Mouse (Mus musculus): ENCODE data around the gene Adcy5. TPM values are rescaled to one million over a fixed set of nuclear protein-coding genes. Genes with fewer than 3 reads are reported as not detected.
A peak's percentile ranks its signal among the peaks of the same experiment; 100 is the strongest.

The Adcy5 gene
- polyA plus RNA-seq, 2 experiments: 2.5 to 10.1 TPM

DNA sequence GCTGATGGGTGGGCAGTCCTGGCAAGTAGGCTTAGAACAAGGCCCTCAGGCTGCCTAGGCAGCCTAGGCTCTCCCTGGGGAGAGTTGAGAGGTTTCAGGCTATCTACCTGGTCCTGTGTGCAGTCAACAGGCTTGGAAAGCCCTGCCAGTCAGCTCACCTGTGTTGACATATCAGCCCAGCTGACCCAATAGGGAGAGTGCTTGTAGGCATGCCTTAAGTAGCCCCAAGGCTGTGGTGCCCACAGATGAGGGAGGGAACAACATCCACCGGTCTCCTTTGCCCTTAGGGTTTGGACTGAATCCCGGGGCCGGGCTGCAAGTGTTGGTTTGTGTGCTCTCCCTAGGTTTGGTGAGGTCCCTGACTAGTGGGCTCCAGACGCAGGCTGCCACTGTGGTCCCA lies 37.8 kb downstream of the Adcy5 start:
- Histone ChIP-seq H3K9me3 (ENCODE audit: control insufficient read depth, low read length) (no peaks in the 10 kb centered on the region), H3K9ac (ENCODE audit: low read depth, low read length, severe bottlenecking) (no peak overlapping the region), H3K27me3 (ENCODE audit: control insufficient read depth, insufficient read depth, low read length) (no peaks in the 10 kb centered on the region), H3K27ac (replicated peaks; ENCODE audit: low read depth, low read length) (no peak overlapping the region), H3K4me2 (replicated peaks; ENCODE audit: low read depth, low read length, severe bottlenecking) (no peak overlapping the region), H3K4me3 (replicated peaks; ENCODE audit: low read length) (no peak overlapping the region), H3K4me1 (ENCODE audit: control insufficient read depth, insufficient read depth, low read length) (peaks cover 11% of the 10 kb centered on the region), H3K36me3 (ENCODE audit: control insufficient read depth, insufficient read depth, low read length) (no peaks in the 10 kb centered on the region)
- ATAC-seq (ENCODE audit: low FRiP score, low read depth) (no peak), DNase-seq (ENCODE audit: low spot score) (no peak)
- WGBS: 71% methylated on average over 4 of the region's 4 CpGs
- TF ChIP-seq POLR2A (IDR thresholded peaks at IDR 0.05; ENCODE audit: borderline replicate concordance, extremely low read depth, insufficient read depth, insufficient read length): no peak

DNA sequence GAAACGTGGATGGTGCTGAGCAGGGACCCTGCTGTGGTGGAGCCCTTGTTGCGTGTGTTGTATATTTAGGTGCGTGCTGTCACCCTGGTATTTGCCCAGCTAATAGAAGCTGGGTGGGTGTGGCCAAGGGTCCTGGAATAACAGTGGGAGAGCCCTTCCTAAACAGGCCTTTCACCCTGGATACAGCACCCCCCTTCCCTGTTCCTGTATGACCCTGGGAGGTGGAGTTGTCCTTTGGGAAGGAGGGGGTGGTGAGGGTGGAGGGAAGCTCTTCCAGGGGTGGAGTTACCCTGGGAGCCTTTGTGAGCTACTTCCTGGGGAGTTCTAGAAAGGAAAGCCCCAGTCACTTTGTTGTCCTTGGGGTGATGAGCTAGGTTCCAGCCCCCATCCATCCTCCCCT lies 38.7 kb downstream of the Adcy5 start:
- H3K27ac ChIP-seq (replicated peaks; ENCODE audit: low read depth, low read length): no peak overlapping the region
- H3K4me2 ChIP-seq (replicated peaks; ENCODE audit: low read depth, low read length, severe bottlenecking): no peak overlapping the region
- TF ChIP-seq POLR2A (IDR thresholded peaks at IDR 0.05; ENCODE audit: borderline replicate concordance, extremely low read depth, insufficient read depth, insufficient read length): no peak
- peaks cover 11% of the 10 kb centered on the region for H3K4me1 ChIP-seq (ENCODE audit: control insufficient read depth, insufficient read depth, low read length)
- no peak for DNase-seq (ENCODE audit: low spot score)
- H3K36me3 ChIP-seq (ENCODE audit: control insufficient read depth, insufficient read depth, low read length): no peaks in the 10 kb centered on the region
- H3K4me3 ChIP-seq (replicated peaks; ENCODE audit: low read length): no peak overlapping the region
- no peaks in the 10 kb centered on the region for H3K27me3 ChIP-seq (ENCODE audit: control insufficient read depth, insufficient read depth, low read length)
- no peaks in the 10 kb centered on the region for H3K9me3 ChIP-seq (ENCODE audit: control insufficient read depth, low read length)
- no peak for ATAC-seq (ENCODE audit: low FRiP score, low read depth)
- H3K9ac ChIP-seq (ENCODE audit: low read depth, low read length, severe bottlenecking): no peak overlapping the region
- WGBS: 60% methylated on average over 3 of the region's 3 CpGs

DNA sequence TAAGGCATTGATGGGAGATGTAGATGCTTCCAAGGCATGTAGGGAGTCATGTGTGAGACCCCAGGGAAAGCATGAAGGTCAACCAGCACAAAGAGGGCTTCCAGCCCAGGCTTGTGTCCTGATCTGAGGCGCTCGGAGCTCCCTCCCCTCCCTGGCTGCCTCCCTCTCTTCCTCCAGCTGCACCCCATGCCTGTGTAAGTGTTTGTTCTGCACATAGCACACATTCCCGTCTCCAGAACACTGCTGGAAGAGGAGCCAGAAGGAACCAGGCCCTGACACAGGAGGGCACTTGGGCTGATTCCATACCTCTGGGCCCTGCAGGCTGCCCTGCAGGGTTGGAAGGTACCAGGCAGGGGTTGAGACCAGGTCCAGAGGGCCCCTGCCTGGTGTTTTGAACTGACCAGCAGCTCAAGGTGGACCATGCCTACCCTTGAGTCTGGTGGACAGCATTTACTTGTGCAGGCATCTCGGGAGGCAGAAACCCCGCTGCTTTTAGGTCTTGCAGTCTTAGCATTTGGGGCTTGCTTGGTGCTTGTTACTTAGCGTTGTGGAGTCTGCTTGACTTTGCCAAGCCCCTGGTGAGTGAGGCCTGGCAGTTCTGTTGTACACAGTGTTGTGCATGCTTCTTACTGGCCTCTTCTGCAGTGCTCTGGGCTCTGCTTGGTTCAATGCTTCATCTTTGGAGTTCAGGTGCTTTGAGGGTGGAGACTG lies 45.2 kb downstream of the Adcy5 start:
- Histone ChIP-seq H3K9me3 (ENCODE audit: control insufficient read depth, low read length) (no peaks in the 10 kb centered on the region), H3K27ac (replicated peaks; ENCODE audit: low read depth, low read length) (0 out of 2 replicates have a peak overlapping the region, but pooled peaks have one; percentile 33), H3K4me1 (ENCODE audit: control insufficient read depth, insufficient read depth, low read length) (peaks cover 10% of the 10 kb centered on the region; the same call in 1 of the 2 replicates), H3K9ac (ENCODE audit: low read depth, low read length, severe bottlenecking) (no peak overlapping the region), H3K4me2 (replicated peaks; ENCODE audit: low read depth, low read length, severe bottlenecking) (no peak overlapping the region), H3K36me3 (ENCODE audit: control insufficient read depth, insufficient read depth, low read length) (no peaks in the 10 kb centered on the region), H3K4me3 (replicated peaks; ENCODE audit: low read length) (no peak overlapping the region), H3K27me3 (ENCODE audit: control insufficient read depth, insufficient read depth, low read length) (no peaks in the 10 kb centered on the region)
- DNase-seq (ENCODE audit: low spot score): no peak
- WGBS: 62% methylated on average over 6 of the region's 6 CpGs
- no peak for ATAC-seq (ENCODE audit: low FRiP score, low read depth)
- TF ChIP-seq POLR2A (IDR thresholded peaks at IDR 0.05; ENCODE audit: borderline replicate concordance, extremely low read depth, insufficient read depth, insufficient read length): no peak

DNA sequence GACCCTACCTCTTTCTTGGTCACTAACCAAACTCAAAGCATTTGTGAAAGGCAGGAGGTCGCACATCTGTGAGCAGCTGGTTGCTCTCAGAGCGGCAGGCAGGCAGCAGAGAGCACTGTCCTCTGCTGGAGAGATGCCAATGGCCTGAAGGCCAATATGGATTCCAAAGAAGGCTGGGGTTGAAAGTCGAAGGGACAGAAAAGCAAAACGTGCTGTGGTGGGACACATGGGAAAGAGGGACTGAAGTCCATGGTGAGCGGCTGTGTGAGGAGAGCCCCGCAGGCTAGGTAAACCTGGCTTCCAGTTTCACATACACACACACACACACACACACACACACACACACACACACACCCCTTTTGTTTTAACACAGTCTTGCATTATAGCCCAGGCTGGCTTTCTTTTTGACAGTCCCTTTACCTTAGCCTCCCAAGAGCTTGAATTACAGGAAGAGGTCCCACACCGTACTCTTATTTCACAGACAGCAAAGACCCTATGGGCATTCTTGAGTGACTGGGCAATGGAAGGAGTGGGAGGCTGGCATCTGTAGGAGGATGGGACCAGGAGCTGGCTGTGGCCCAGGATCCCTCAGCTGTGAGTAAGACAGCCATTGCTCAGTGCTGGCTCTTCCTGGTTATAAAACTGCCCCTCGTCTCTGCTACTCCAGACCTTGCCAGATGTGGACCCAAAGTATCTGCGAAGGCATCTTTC lies 45.9 kb downstream of the Adcy5 start:
- 61% methylated on average over 9 of the region's 9 CpGs for WGBS

DNA sequence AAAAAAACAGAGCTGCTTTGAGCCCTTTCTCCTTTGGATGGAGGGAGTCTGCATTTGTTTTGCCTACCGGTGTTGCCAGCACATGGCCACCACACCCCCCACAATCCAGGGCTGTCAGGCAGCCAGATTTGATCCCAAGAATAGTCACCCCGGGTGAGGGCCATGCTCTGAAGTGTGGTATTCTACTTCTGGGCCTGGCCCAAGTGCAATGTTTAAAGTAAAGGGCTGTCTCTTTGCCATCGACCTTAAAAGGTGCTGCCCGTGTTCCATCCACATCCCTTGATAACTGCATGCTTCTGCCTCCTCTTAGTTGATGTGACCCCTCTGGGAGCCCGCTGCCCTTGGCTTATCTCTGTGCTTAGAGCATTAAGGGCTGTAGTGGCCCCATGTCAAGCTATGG lies 46.6 kb downstream of the Adcy5 start:
- Histone ChIP-seq H3K27me3 (ENCODE audit: control insufficient read depth, insufficient read depth, low read length) (no peaks in the 10 kb centered on the region), H3K4me2 (replicated peaks; ENCODE audit: low read depth, low read length, severe bottlenecking) (no peak overlapping the region), H3K9ac (ENCODE audit: low read depth, low read length, severe bottlenecking) (no peak overlapping the region), H3K9me3 (ENCODE audit: control insufficient read depth, low read length) (no peaks in the 10 kb centered on the region), H3K4me1 (ENCODE audit: control insufficient read depth, insufficient read depth, low read length) (peaks cover 21% of the 10 kb centered on the region), H3K27ac (replicated peaks; ENCODE audit: low read depth, low read length) (no peak overlapping the region), H3K36me3 (ENCODE audit: control insufficient read depth, insufficient read depth, low read length) (no peaks in the 10 kb centered on the region), H3K4me3 (replicated peaks; ENCODE audit: low read length) (no peak overlapping the region)
- no peak for TF ChIP-seq POLR2A (IDR thresholded peaks at IDR 0.05; ENCODE audit: borderline replicate concordance, extremely low read depth, insufficient read depth, insufficient read length)
- DNase-seq (ENCODE audit: low spot score): no peak
- no peak for ATAC-seq (ENCODE audit: low FRiP score, low read depth)
- WGBS: 77% methylated on average over 5 of the region's 5 CpGs

More for the DNA sequence above, 45.9 kb downstream of the Adcy5 start:
- no peak overlapping the region for H3K4me2 ChIP-seq (replicated peaks; ENCODE audit: low read depth, low read length, severe bottlenecking)
- no peak overlapping the region for H3K9ac ChIP-seq (ENCODE audit: low read depth, low read length, severe bottlenecking)
- no peak overlapping the region for H3K4me3 ChIP-seq (replicated peaks; ENCODE audit: low read length)
- DNase-seq (ENCODE audit: low spot score) (no peak), ATAC-seq (ENCODE audit: low FRiP score, low read depth) (no peak)
- peaks cover 14% of the 10 kb centered on the region for H3K4me1 ChIP-seq (ENCODE audit: control insufficient read depth, insufficient read depth, low read length)
- H3K27ac ChIP-seq (replicated peaks; ENCODE audit: low read depth, low read length): 0 out of 2 replicates have a peak overlapping the region, but pooled peaks have one; percentile 33
- no peaks in the 10 kb centered on the region for H3K27me3 ChIP-seq (ENCODE audit: control insufficient read depth, insufficient read depth, low read length)
- no peak for TF ChIP-seq POLR2A (IDR thresholded peaks at IDR 0.05; ENCODE audit: borderline replicate concordance, extremely low read depth, insufficient read depth, insufficient read length)
- no peaks in the 10 kb centered on the region for H3K9me3 ChIP-seq (ENCODE audit: control insufficient read depth, low read length)
- no peaks in the 10 kb centered on the region for H3K36me3 ChIP-seq (ENCODE audit: control insufficient read depth, insufficient read depth, low read length)
